Mouse (Mus musculus) neural tube, embryonic 15.5 days (tissue): Measurements from ENCODE around the gene P3h4. TPM values are rescaled to one million over a fixed set of nuclear protein-coding genes. Genes with fewer than 3 reads are reported as not detected.
A peak's percentile ranks its signal among the peaks of the same experiment; 100 is the strongest.

Source experiments
- ATAC-seq: fragments of 200-750 bp; cut with Nextera tagmentation; 2 replicates; pipeline ENCODE4 v1.8.0; 2017; ENCODE audit warnings: mild to moderate bottlenecking, moderate TSS enrichment, moderate library complexity; ENCODE audit not compliant: low FRiP score
- H3K27ac ChIP-seq: fragments of 300-500 bp; sonication (generic); replicated peaks from 2 replicates; pipeline ENCODE4 v1.5.1; 2015; ENCODE audit warnings: mild to moderate bottlenecking, inconsistent platforms
- H3K27me3 ChIP-seq: fragments of 300-500 bp; sonication (generic); replicated peaks from 2 replicates; pipeline ENCODE4 v1.6.1; 2015; ENCODE audit warnings: inconsistent platforms
- H3K36me3 ChIP-seq: fragments of 300-500 bp; sonication (generic); 2 replicates; pipeline ENCODE4 v1.6.1; 2015; ENCODE audit warnings: inconsistent platforms
- H3K4me1 ChIP-seq: fragments of 300-500 bp; sonication (generic); 2 replicates; pipeline ENCODE4 v1.6.1; 2015; ENCODE audit warnings: inconsistent platforms
- H3K4me2 ChIP-seq: fragments of 300-500 bp; sonication (generic); 2 replicates; pipeline ENCODE4 v1.6.1; 2015; ENCODE audit warnings: inconsistent platforms, mild to moderate bottlenecking, moderate library complexity
- H3K4me3 ChIP-seq: fragments of 300-500 bp; sonication (generic); replicated peaks from 2 replicates; pipeline ENCODE4 v1.5.1; 2015; ENCODE audit warnings: mild to moderate bottlenecking, inconsistent platforms
- H3K9ac ChIP-seq: fragments of 300-500 bp; sonication (generic); replicated peaks from 2 replicates; pipeline ENCODE4 v1.6.1; 2015; ENCODE audit warnings: mild to moderate bottlenecking, inconsistent platforms
- H3K9me3 ChIP-seq: fragments of 300-500 bp; sonication (generic); replicated peaks from 2 replicates; pipeline ENCODE4 v1.6.1; 2016; ENCODE audit warnings: inconsistent platforms
- WGBS: fragments of 180-500 bp; shearing (Covaris S2); methylation state at CpG from one replicate; pipeline ENCODE4 v1.1.7; 2015; ENCODE audit warnings: mixed read lengths; 5-methylcytosine and 5-hydroxymethylcytosine counted together
- polyA plus RNA-seq: library from polyadenylated mRNA; unstranded; fragments of >200 nt; fragmentation: Nextera tagmentation; extraction: Ambion mirVana; gene quantifications from 2 replicates; pipeline ENCODE4 v1.2.1, GENCODE M21; 2015

Gene P3h4
- polyA plus RNA-seq, 1 experiment from 2014 or later: 24.4 TPM

- Histone ChIP-seq H3K9me3 (no peaks in the 10 kb centered on the region), H3K27ac (peak overlapping the region; percentile 58), H3K4me1 (0 out of 2 replicates have a peak, but pooled peaks cover 6% of the 10 kb centered on the region), H3K9ac (no peak overlapping the region), H3K27me3 (no peaks in the 10 kb centered on the region), H3K4me2 (no peak overlapping the region), H3K4me3 (no peak overlapping the region), H3K36me3 (peaks cover 29% of the 10 kb centered on the region)
- no peak for ATAC-seq
- WGBS: 64% methylated on average over 9 of the region's 9 CpGs
Observed at GRCm38 (mm10) chr11:100428612-100429199, 14.1 kb upstream of the P3h4 start.

- Histone ChIP-seq H3K9ac (no peak overlapping the region), H3K27ac (no peak overlapping the region), H3K27me3 (no peaks in the 10 kb centered on the region), H3K4me1 (0 out of 2 replicates have a peak, but pooled peaks cover 6% of the 10 kb centered on the region), H3K4me3 (no peak overlapping the region), H3K4me2 (no peak overlapping the region), H3K36me3 (peaks cover 17% of the 10 kb centered on the region), H3K9me3 (no peaks in the 10 kb centered on the region)
- WGBS: 97% methylated on average over 3 of the region's 3 CpGs
- ATAC-seq: no peak
Observed at GRCm38 (mm10) chr11:100426820-100427219, 12.2 kb upstream of the P3h4 start.

GRCm38 (mm10) chr11:100425851-100426250, 11.2 kb upstream of the P3h4 start:
- Histone ChIP-seq H3K9me3 (no peaks in the 10 kb centered on the region), H3K9ac (no peak overlapping the region), H3K4me1 (0 out of 2 replicates have a peak, but pooled peaks cover 6% of the 10 kb centered on the region), H3K4me2 (no peak overlapping the region), H3K27me3 (no peaks in the 10 kb centered on the region), H3K27ac (no peak overlapping the region), H3K36me3 (peaks cover 15% of the 10 kb centered on the region), H3K4me3 (no peak overlapping the region)
- 0 out of 2 replicates have a peak, but pooled peaks have one; percentile 17 for ATAC-seq
- 38% methylated on average over 7 of the region's 7 CpGs for WGBS

GRCm38 (mm10) chr11:100423836-100424235, 9.2 kb upstream of the P3h4 start:
- Histone ChIP-seq H3K9me3 (no peaks in the 10 kb centered on the region), H3K4me1 (0 out of 2 replicates have a peak, but pooled peaks cover 2% of the 10 kb centered on the region), H3K27me3 (no peaks in the 10 kb centered on the region), H3K4me3 (no peak overlapping the region), H3K4me2 (no peak overlapping the region), H3K9ac (no peak overlapping the region), H3K36me3 (no peaks in the 10 kb centered on the region), H3K27ac (no peak overlapping the region)
- 90% methylated on average over 7 of the region's 7 CpGs for WGBS
- no peak for ATAC-seq

GRCm38 (mm10) chr11:100421537-100421936, 6.9 kb upstream of the P3h4 start:
- Histone ChIP-seq H3K4me2 (no peak overlapping the region), H3K9ac (no peak overlapping the region), H3K4me3 (no peak overlapping the region), H3K27me3 (peaks cover 4% of the 10 kb centered on the region), H3K36me3 (no peaks in the 10 kb centered on the region), H3K4me1 (no peaks in the 10 kb centered on the region), H3K9me3 (no peaks in the 10 kb centered on the region), H3K27ac (no peak overlapping the region)
- 58% methylated on average over 8 of the region's 8 CpGs for WGBS
- no peak for ATAC-seq

GRCm38 (mm10) chr11:100414914-100415822, 532 bp upstream of the P3h4 start, which contains the start of gene Fkbp10:
Gene Fkbp10, plus strand, starts transcription at chr11:100415697.
- Histone ChIP-seq H3K9ac (peak within 1 kb of the TSS; percentile 76), H3K27ac (peak within 1 kb of the TSS; percentile 86), H3K4me3 (peak within 1 kb of the TSS; percentile 66), H3K27me3 (peaks cover 20% of the 10 kb centered on the region), H3K9me3 (no peaks in the 10 kb centered on the region), H3K36me3 (no peaks in the 10 kb centered on the region; the same call in 1 of the 2 replicates), H3K4me1 (peaks cover 40% of the 10 kb centered on the region), H3K4me2 (peak within 1 kb of the TSS; percentile 70)
- WGBS: under 1% methylated on average over 31 of the region's 31 CpGs
- ATAC-seq: peak; percentile 60

- Histone ChIP-seq H3K36me3 (peaks cover 7% of the 10 kb centered on the region; the same call in 1 of the 2 replicates), H3K4me1 (peaks cover 40% of the 10 kb centered on the region), H3K4me2 (peak overlapping the region; percentile 70), H3K27me3 (peaks cover 20% of the 10 kb centered on the region), H3K27ac (no peak overlapping the region), H3K9ac (peak overlapping the region; percentile 76), H3K4me3 (peak overlapping the region; percentile 66), H3K9me3 (no peaks in the 10 kb centered on the region)
- ATAC-seq: no peak
- WGBS: 75% methylated on average over 11 of the region's 11 CpGs
Observed at GRCm38 (mm10) chr11:100413541-100413940, 1.1 kb downstream of the P3h4 start.

- 80% methylated on average over 11 of the region's 11 CpGs for WGBS
Observed at GRCm38 (mm10) chr11:100411736-100412135, 2.9 kb downstream of the P3h4 start.

GRCm38 (mm10) chr11:100409686-100410085, 5.0 kb downstream of the P3h4 start:
- H3K4me1 ChIP-seq: peaks cover 31% of the 10 kb centered on the region
- no peaks in the 10 kb centered on the region for H3K9me3 ChIP-seq
- no peak overlapping the region for H3K4me2 ChIP-seq
- H3K27me3 ChIP-seq: 0 out of 2 replicates have a peak, but pooled peaks cover under 1% of the 10 kb centered on the region
- H3K4me3 ChIP-seq: no peak overlapping the region
- H3K27ac ChIP-seq: no peak overlapping the region
- H3K9ac ChIP-seq: no peak overlapping the region
- no peak for ATAC-seq
- peaks cover 7% of the 10 kb centered on the region; the same call in 1 of the 2 replicates for H3K36me3 ChIP-seq
- 87% methylated on average over 3 of the region's 3 CpGs for WGBS

More at GRCm38 (mm10) chr11:100411736-100412135, 2.9 kb downstream of the P3h4 start:
- no peak for ATAC-seq
- Histone ChIP-seq H3K4me2 (0 out of 2 replicates have a peak overlapping the region, but pooled peaks have one; percentile 70), H3K27me3 (peaks cover 19% of the 10 kb centered on the region), H3K4me3 (no peak overlapping the region), H3K9me3 (no peaks in the 10 kb centered on the region), H3K27ac (no peak overlapping the region), H3K4me1 (peaks cover 40% of the 10 kb centered on the region), H3K36me3 (peaks cover 7% of the 10 kb centered on the region; the same call in 1 of the 2 replicates), H3K9ac (no peak overlapping the region)

GRCm38 (mm10) chr11:100408835-100409462, 5.7 kb downstream of the P3h4 start:
- H3K36me3 ChIP-seq: peaks cover 7% of the 10 kb centered on the region; the same call in 1 of the 2 replicates
- H3K4me3 ChIP-seq: no peak overlapping the region
- no peaks in the 10 kb centered on the region for H3K27me3 ChIP-seq
- no peak overlapping the region for H3K4me2 ChIP-seq
- 93% methylated on average over 12 of the region's 12 CpGs for WGBS
- no peaks in the 10 kb centered on the region for H3K9me3 ChIP-seq
- H3K4me1 ChIP-seq: peaks cover 28% of the 10 kb centered on the region
- no peak for ATAC-seq
- H3K27ac ChIP-seq: no peak overlapping the region
- no peak overlapping the region for H3K9ac ChIP-seq

- ATAC-seq: no peak
- no peak overlapping the region for H3K9ac ChIP-seq
- WGBS: 45% methylated on average over 10 of the region's 10 CpGs
- H3K27me3 ChIP-seq: no peaks in the 10 kb centered on the region
- H3K4me3 ChIP-seq: no peak overlapping the region
- H3K4me1 ChIP-seq: peaks cover 21% of the 10 kb centered on the region
- H3K36me3 ChIP-seq: peaks cover 7% of the 10 kb centered on the region; the same call in 1 of the 2 replicates
- no peaks in the 10 kb centered on the region for H3K9me3 ChIP-seq
- H3K27ac ChIP-seq: no peak overlapping the region
- H3K4me2 ChIP-seq: no peak overlapping the region
Observed at GRCm38 (mm10) chr11:100408076-100408834, 6.4 kb downstream of the P3h4 start.
